Mouse (Mus musculus): ENCODE data around the gene Mtx3.
"Not testable (repeated sequence)": the region's sequence is repeated elsewhere in the genome, so short reads cannot be mapped to it uniquely, and the experiment has no call there.

Mtx3 gene

DNA sequence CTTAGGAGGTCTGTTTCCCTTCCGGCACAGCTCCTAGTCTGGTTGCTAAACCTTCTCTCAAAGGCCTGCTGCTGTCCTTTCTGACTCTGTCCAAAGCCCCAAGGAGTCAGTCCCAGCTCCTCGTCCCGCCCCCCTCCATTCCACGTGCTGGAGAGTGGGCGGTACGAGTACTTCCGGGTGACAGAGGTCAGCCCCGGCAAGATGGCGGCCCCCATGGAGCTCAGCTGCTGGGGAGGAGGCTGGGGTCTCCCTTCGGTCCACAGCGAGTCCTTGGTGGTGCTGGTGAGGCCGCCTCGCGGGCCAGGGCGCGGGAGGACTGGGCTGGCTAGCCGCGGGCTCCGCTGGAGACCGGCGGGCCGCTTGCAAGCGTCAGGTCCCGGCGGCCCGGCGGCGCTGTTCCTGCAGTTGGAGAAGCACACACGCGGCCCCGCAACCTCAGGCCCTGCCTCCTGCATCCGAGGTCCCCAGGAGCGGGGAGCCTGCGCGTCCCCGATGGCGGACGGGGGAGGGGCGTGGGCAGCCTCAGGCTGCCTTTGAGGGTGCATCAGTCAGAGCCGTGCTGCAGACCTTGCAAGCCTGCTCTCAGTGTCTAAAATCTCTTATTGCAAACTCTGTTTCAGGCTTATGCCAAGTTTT is at the start of gene Mtx3:
Gene Mtx3, plus strand, starts transcription at position 175 of the 636 bp plus-strand sequence.
- peak; percentile 75 for DNase-seq

DNA sequence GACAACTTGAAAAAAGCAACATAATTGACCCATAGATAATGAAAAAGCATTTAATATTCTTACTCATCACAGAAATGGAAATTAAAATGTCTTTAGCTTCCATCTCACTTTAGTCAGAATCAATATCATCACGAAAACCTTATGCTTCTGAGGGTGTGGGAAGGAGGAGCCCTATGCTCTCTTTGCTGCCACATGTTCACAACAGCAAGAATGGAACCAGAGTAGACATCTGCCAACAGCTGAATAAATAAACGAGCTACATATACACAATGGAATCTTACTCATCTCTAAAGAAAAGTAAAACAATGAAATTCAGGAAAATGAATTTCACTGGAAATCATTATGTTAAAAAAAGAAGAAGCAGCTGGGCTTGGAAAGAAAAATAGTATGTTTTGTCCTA is 45.7 kb upstream of the Mtx3 start:
- DNase-seq, result no peak

DNA sequence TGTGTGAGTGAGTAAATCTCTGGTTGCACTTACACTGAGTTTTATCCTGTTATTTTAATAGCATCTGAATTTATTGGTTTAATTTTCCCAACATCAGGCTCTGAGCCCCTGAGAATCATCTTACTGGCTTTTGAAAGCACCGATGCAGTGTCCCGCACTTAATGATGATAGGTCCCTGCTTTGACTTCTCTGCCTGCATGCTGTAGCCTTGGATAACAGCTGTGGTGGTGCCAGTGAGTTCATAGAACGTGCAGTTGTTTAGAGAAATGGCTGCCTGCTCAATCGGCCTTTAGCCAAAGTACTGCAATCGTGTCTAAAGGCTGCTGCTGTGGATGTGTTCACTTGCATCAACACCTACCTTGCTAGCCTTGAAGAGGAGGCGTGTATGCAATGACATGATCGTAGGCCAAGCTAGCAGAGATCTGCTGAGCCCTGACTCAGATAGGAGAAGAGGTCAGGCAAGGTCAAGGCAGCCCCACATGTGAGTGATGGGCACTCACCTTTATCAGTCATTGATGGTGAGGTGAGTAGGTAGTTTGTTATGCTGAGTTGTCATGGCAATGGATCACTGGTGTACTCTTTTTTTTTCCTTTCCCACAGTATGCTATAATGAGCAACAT is 45.1 kb upstream of the Mtx3 start:
- no peak for DNase-seq

DNA sequence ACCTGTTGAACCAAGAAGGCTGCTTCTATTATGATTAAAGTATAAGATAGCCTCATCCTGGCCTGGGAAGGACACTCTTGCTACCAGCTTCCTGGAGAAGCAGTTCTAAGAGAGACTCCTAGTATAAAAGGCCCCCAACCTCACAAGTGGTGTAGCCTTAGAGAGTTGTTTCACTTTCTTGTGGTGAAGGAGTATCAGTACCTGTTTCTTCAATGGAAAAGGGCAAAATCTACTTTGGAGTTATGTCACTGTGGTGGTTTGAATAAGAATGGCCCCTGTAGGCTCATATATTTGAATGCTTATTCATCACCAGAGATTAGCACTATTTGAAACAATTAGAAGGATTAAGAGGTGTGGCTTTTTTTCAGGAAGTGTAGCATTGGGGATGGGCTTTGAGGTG is 37.8 kb upstream of the Mtx3 start:
- no peak for DNase-seq

DNA sequence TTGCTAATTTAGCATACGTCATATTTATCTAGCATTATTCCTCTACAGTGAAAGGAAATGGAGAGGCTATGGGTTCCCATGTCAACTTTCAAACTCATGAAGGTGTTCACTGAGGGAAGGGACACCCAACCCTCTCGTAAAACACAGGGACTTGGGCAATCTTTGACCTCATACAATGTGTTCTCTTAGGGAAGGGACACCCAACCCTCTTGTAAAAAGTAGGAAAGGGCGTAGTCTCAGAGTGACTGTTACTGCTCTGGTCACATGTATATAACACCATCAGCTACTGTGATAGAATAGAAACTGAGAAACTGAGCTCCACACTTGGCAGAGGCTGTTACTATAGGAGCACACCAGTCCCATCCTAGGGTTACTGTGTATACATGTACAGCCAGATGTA is 36.7 kb upstream of the Mtx3 start:
- no peak for DNase-seq

DNA sequence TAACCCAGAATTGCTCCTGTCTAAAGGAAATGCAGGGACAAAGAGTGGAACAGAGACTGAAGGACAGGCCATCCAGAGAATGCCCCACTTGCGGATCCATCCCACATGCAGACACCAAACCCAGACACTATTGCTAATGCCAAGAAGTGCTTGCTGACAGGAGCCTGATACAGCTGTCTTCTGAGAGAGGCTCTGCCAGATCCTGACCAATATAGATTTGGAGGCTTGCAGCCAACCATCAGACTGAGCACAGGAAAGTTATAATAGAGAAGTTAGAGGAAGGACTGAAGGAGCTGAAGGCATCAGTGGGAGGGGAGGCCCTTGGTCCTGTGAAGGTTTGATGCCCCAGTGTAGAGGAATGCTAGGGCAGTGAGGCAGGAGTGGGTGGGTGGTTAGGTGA is 34.0 kb upstream of the Mtx3 start:
- DNase-seq, result not testable (repeated sequence)

DNA sequence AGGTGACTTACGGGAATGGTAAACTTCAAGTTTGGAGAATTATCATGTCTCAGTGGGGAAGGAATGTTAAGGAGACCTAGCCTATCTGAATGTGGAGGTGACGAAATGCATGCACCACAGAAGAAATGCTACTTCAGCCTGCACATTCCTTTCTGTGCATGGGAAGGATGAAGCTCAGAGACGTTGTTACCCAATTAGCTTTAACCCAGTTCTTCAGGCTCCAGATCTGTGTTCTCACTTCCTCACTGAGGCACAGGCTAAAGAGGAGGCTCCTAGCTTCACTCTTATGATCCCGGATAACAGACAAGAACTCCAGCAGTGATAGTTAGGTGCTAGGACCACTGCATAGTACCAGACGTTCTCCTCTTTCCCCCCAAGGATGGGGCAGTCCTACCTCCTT is 28.2 kb upstream of the Mtx3 start:
- no peak for DNase-seq

DNA sequence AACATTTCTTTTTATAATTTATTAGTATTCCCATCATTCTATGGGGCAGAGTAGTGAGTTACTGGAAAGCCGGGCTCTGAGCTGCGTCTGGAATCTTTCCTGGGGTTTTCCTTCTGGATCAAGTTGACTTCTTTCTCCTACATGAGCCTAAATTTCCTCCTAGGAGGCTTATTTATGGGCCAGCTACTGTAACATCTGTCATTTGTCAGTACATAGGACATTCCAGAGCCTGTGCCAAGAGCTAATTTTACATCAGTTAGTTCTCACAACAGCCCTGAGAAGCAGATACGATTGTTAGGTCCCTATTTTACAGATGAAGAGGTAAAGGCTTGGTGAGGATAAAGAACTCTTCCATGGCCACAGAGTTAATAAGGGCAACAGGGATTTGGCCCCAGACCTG is 27.2 kb upstream of the Mtx3 start:
- no peak for DNase-seq

DNA sequence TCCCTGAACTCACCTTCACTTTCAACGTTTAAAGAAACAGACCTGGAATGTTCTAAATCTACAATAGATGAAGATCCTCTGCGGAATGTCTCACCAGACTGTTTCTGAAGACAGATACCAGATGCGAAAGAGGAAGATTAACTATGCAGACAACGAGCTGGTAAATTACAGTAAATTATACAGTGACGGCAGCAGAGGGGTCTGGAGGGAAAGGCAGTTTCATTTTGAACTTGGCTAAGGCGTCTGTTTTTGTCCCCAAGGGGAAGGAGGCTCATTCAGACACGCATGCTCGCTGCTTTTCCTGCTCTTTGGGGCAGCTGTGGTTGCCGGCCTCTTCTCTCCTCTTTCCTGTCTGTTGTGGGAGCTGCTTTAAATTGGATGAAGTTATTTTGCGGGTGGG is 15.7 kb upstream of the Mtx3 start:
- DNase-seq, result peak; percentile 4

DNA sequence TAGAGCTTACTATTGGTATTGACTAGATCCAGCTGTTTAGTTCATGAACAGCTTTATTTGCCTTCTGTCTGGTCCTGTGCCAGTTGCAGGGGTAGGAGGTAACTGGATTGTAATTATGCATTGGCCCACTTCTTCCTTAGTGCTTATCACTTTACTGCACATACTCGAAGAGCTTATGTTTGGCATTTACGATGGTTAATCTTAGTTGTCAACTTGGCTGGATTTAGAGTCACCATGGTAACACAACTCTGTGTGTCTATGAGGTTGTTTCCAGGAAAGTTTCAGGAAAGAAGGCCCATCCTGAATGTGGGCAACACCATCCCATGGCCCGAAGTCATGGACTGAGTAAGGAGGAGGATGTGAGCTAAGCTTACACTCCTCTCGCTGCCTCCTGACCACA is 11.4 kb upstream of the Mtx3 start:
- DNase-seq, result no peak

DNA sequence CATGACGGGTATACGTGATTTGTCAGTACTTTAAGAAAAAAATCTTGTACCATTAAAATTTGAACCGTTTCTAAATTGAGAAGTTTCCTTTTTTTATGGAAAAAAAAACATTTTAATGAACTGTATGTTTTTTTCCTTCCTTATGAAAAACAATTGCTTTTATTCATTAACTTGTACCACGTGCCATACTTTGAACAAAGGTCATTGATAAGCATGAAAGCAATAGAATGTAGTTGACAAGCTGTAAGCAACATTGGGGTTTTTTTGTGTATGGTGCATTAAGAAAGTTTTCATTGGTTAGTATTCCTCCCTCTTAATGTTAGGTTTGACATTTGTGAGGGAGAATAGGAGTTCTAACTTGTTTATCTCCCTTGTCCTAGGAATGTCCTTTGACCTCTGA is 1.9 kb downstream of the Mtx3 start:
- DNase-seq, result no peak

DNA sequence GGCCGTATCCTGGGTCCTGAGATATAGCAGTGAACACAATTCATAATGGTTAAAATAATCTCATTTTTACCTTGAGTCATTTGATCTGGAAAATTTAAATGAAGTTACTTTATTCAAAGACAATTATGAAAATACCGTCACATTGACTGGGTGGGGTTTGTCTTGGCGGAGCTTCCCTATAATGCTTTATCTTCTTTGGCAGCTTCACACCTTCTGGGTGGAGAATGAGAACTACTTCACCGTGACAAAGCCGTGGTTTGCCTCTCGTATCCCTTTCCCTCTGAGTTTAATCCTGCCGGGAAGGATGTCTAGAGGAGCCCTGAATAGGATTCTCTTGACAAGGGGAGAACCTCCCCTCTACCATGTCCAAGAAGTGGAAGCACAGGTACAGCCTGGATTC is 2.8 kb downstream of the Mtx3 start:
- DNase-seq, result no peak

DNA sequence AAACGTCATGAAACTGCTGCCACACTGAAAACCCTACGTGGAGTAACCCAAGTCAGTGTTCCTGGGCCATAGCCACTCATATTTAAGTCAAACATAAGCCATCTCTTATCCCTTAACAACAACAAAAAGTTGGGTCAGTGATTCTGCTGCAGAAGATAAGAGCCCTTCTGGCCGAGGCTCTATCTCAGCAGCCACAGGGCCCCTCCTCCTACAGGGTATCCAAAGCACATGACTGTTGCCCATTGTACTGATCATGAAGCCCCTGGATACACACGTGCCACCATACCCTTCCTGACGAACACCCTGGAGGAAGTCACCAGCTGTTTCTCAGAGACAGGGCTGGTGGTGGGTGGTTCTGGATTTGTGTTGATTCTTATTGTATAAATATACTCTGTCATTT is 3.4 kb downstream of the Mtx3 start:
- peak; percentile 52 for DNase-seq

DNA sequence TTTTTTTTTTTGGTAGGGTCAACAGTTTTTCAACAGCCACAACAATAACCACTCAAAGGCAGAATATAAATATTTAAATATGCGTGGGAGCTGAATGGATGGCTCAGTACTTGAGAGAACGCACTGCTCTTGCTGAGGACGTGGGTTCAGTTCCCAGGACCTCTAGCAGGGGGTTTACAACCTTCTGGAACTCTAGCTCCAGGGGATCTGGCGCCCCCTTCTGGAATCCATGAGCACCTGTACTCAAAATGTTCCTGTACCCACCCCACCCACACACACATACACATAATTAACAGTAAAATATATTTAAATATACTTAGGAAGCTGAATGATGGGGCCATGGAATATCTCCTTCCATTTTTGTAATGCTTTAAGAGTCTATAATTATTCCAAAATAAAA is 11.3 kb downstream of the Mtx3 start:
- DNase-seq, result peak; percentile 30

DNA sequence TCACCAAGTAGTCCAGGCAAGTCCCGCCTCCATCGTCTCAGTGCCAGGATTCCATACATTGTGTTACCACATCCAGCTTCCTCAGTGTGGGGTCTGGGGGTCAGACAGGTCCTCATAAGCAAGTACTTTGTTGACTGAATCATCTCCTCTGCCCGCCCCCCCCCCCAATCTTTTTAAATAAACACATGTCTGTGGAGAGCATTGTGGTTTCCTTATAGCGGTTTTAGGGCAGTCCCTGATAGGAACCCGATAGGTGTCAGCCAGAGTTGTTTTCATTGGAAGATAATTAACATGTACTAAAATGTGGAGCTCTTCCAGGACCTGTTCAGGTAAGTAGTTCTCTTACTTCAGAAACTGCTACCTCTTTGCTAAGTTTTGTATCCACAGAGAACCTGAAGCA is 14.2 kb downstream of the Mtx3 start:
- DNase-seq, result no peak

DNA sequence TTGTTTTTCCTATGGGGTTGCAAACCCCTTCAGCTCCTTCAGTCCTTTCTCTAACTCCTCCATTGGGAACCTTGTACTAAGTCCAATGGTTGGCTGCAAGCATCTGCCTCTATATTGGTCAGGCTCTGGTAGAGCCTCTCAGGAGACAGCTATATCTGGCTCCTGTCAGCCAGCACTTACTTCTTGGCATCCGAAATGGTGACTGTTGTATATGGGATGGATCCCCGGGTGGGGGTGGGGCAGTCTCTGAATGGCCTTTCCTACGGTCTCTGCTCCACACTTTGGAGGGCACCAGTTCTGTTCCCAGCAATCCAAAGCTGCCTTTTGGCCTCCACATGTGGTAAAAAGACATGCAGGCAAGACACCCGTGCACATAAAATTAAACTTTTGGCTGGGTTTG is 15.4 kb downstream of the Mtx3 start:
- DNase-seq, result no peak

DNA sequence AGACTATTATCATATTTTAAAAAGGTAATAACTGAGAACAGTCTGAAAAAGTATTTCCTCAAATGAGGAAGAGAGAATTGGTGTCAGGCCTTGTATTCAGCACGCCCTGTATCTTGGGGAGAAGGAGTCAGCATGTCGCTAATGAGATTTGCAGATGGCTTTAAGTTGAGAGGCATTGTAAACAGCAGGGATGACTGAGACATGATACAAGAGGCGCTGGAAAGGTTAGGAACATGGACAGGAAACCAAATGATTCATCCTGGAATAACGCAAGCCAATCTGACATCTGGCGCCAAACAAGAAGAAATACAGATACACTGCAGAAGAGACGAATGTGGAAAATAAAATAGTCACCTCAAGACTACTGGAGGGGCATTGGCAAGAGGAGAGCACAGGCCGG is 20.8 kb downstream of the Mtx3 start:
- no peak for DNase-seq

DNA sequence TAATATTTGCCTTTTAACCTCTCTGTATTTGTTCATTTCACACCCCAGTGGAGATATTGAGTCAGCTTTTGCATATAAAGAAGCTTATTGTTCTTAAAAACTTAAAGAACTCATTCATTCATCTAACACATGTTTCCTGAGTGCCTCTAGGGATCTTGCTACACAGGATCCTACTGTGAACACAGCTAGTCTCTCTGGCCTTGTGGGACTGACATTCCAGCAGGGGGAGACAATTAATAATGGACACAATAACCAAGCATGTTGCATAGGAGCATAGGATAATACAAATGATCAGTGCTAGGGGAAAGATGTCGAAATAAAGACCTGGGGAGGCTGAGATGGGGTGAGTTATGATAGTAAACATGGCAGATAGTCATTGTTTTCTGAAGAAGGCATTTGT is 22.1 kb downstream of the Mtx3 start:
- DNase-seq, result no peak

DNA sequence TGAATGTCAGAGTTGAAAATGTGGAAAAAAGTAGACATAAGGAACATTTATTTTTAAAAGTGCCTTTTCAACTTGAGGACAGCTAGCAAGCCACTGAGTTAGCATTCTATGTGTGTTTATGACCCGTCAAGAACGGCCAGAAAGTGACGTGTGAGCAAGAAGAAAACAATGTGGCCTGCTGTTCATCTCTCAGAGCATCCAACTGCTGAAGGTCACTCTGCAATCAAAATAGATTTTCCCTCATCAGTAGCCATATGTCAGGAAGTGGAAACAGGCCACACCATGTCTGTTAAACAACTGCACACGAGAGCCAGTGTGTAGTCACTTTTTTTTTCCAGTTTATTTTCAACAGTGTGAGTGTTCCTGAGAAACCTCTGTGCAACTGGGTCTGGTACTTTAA is 35.0 kb downstream of the Mtx3 start:
- DNase-seq, result no peak

DNA sequence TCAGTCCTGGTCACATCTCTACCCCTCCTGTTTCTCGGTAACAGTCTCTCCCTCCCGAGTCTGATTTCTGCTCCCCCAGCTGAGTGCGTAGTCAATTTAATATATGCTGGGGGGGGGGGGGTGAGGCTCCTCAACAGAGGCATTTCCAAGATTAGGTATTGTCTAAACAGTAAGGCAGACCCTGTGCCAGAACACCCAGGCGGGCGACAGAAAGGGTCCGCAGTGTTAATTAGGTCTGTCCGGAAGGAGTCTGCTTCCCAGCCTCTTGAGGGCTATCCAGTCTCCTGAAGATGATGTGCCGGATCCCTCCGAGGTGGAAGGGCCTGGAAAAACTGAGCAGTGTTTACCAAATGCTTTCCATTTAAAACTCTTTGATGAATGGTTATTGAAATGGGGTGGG is 35.4 kb downstream of the Mtx3 start:
- DNase-seq, result no peak

DNA sequence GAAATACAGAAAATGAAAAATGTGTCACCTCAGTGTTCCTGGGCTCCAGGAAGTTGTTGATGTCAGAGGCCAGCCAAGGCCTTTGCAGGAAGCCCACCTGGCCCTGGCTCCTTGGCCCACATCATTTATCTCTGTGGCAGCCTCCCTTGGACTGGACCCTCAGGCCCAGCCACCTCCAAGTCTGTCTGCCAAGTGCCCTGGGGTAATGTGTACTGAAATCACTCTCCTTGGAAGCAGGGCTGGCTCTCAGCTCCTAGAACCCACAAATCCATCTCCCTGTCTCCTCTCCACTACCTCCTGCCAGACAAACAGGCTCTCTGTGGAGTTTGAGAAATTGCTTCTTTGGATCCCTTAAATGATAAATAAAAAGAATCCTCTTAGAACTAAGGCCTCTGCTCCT is 36.0 kb downstream of the Mtx3 start:
- DNase-seq, result no peak

DNA sequence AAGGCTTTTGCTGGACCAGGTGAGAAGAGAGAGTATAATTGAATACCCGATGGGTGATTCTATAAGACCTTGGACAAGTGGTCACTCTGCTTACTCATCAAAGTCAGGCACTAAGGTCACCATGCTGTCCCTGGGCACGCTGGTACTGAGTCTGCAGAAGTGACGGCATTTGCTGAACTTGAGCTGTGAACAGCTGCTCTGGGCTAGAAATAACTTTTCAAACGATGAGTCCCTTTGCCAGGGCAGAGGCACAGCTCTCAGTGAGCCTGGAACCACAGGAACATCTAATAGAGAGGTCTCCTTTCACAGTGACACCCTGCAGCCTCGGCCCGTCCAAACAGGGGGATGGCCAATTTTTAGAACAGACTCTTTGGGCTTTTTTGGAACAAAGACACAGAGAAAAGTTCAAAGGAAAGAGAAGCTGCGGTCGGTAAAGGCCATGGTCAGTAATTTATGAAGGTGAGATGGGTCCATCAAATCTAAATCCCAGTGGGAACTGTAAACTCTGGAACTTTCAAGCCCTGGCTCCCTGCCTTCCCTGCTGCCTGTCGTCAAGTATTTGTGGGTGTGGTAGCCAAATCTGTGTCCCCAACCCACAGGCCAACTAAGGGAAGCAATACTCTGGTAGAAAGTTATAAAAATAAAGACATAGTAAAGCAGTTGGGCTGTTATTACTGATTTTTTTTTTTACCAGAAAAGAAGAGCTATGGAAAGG is 37.9 kb downstream of the Mtx3 start:
- DNase-seq, result no peak

DNA sequence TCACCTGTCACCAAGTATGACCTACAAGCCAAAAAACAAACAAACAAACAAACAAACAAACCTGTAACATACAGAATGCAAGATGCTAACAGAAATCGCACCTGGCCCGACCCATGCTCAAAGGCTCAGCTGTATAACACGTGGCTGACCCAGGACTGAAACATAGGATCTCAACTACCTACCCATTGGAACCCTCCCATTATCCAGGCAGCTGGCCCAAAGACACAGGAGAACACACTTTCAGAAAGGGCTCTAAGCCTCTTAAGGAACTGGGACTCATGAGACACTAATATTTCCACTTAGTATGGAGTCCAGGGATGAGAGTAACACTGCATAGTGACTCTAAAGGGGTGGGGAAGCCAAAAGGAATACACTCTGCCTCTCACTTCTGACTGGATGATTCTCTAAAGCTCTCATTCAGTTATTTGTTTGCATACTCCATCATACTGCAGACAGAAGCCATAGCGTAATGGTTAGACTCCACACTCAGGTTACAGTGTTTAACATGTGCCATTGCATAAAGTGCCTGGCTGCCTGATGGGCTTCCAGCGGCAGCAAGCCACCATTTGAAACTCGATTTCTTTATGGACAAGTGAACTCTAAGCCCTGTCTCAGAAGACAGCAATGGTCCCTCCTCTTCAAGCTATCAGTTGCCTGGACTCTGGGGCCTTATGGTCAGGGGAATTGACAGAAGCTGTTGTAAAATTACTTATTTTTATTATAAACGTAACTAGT is 38.6 kb downstream of the Mtx3 start:
- DNase-seq, result no peak

DNA sequence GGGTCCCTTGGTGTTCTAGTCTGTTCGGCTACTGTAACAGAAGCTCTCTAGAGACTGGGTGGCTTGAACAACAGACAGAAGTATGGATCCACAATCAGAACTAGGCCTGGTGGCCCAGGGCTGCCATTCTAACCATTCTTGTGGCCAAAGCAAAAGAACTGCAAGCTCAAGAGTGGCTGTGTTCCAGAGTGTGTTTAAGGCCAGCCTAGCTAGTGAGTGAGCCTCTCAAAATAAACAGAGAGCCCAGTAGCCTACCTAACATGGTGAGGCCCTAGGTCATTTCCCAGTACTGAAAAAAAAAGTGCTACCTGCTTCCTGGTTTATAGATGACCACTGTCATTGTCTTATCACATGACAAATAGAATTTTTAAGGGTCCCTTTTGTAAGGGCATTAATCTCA is 39.6 kb downstream of the Mtx3 start:
- no peak for DNase-seq

All from liver (tissue).